Comparison of ENCODE assay signal across 18 mouse cellular contexts in the genomic region with DNA sequence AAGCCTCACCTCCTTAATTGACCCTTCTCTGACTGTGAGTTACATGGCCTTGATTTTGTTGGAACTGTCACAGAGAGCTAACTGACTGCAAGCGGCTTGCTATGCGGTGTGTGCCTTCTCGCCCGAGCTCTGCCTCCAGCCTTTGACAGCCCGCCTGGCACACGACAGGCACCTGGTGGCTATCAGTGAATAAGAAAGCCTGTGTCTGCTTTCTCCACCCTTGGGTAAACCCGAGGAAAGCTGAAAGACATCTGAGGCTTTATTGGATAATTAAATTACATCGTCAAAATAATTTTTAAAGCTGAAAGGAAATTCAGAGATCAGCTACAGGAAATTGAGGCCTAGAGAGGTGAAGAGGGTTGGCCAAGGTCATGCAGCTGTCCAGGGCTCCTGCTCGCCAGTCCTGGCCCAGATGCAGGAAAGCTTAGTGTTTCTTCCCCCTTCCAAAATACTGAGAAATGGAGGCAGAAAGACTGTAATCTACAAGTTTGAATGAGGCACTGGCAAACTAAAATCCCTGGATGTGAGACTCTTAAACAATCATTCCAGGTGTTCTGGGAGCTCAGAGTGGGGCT.
DNase-seq lines count a peak whose midpoint lies in the region; ATAC-seq and TF ChIP-seq lines count a peak whose summit lies in the region.
"Had no signal": no experiment of that assay in that cellular context is flagged by ENCODE, and none has a peak within 500 bp of the region (broad histone marks: within the 10 kb centered on the region; RNA-seq: fewer than 3 reads in every experiment).

No protein-coding gene starts in this region.

- intact Hi-C loops in gastrocnemius, adult 2 months (cut with DNase I) = no loop called here

- no peak for ATAC-seq in embryonic facial prominence, embryonic 11.5 days (replicated peaks; ENCODE audit: insufficient number of reproducible peaks, low FRiP score, low TSS enrichment, low read depth)
- no peak for ATAC-seq in limb, embryonic 13.5 days (ENCODE audit: low FRiP score, low read depth)
- ATAC-seq in neural tube, embryonic 15.5 days (ENCODE audit: low FRiP score) = no peak
- ATAC-seq: lung, postnatal 0 days; midbrain, embryonic 16.5 days had no signal

- H3K4me2 ChIP-seq in embryonic facial prominence, embryonic 11.5 days (ENCODE audit: low read depth, low read length) = no peak overlapping the region
- no peak overlapping the region for H3K4me2 ChIP-seq in limb, embryonic 13.5 days (replicated peaks)
- no peak overlapping the region for H3K4me2 ChIP-seq in neural tube, embryonic 15.5 days
- H3K4me2 ChIP-seq: embryonic facial prominence, embryonic 15.5 days; heart, embryonic 12.5 days; liver, embryonic 15.5 days had no signal

- peak; percentile 31 for DNase-seq in gastrocnemius, adult 2 months
- DNase-seq in gastrocnemius, adult 8-10 months (ENCODE audit: low spot score in 2 of 2) = no peak
- DNase-seq in kidney, postnatal 14 days = peak; percentile 37
- no peak for DNase-seq in kidney, adult 18-20 months
- DNase-seq in embryonic facial prominence, embryonic 11.5 days (ENCODE audit: low spot score) = peak; percentile 73
- no peak for DNase-seq in cerebellum, postnatal 36 days
- DNase-seq: adrenal gland, postnatal 25 days; cerebellum, adult 9-10 months; heart, postnatal 36 days had no signal

- H3K36me3 ChIP-seq in embryonic facial prominence, embryonic 11.5 days (replicated peaks; ENCODE audit: control insufficient read depth, insufficient read depth, low read depth, low read length) = no peaks in the 10 kb centered on the region
- no peaks in the 10 kb centered on the region for H3K36me3 ChIP-seq in limb, embryonic 13.5 days
- H3K36me3 ChIP-seq in neural tube, embryonic 15.5 days = no peaks in the 10 kb centered on the region
- H3K36me3 ChIP-seq: embryonic facial prominence, embryonic 15.5 days; forebrain, embryonic 10.5 days; heart, embryonic 12.5 days; liver, embryonic 15.5 days had no signal

- H3K27me3 ChIP-seq in embryonic facial prominence, embryonic 11.5 days (ENCODE audit: control insufficient read depth, insufficient read depth, low read length) = no peaks in the 10 kb centered on the region
- no peaks in the 10 kb centered on the region for H3K27me3 ChIP-seq in limb, embryonic 13.5 days
- no peaks in the 10 kb centered on the region for H3K27me3 ChIP-seq in neural tube, embryonic 15.5 days (replicated peaks)
- H3K27me3 ChIP-seq: CH12.LX; embryonic facial prominence, embryonic 15.5 days; liver, embryonic 15.5 days had no signal

- H3K9me3 ChIP-seq in embryonic facial prominence, embryonic 11.5 days (replicated peaks; ENCODE audit: control insufficient read depth, low read length) = no peaks in the 10 kb centered on the region
- H3K9me3 ChIP-seq in limb, embryonic 13.5 days = no peaks in the 10 kb centered on the region
- no peaks in the 10 kb centered on the region for H3K9me3 ChIP-seq in neural tube, embryonic 15.5 days (replicated peaks)
- H3K9me3 ChIP-seq: embryonic facial prominence, embryonic 15.5 days; forebrain, embryonic 10.5 days; heart, embryonic 12.5 days; liver, embryonic 15.5 days had no signal

- H3K27ac ChIP-seq in gastrocnemius, adult 2 months = 0 out of 2 replicates have a peak overlapping the region, but pooled peaks have one; percentile 10
- no peak overlapping the region for H3K27ac ChIP-seq in embryonic facial prominence, embryonic 11.5 days (replicated peaks; ENCODE audit: low read depth, low read length)
- H3K27ac ChIP-seq in limb, embryonic 13.5 days = peak overlapping the region; percentile 70
- H3K27ac ChIP-seq in neural tube, embryonic 15.5 days (replicated peaks) = no peak overlapping the region
- H3K27ac ChIP-seq: embryonic facial prominence, embryonic 15.5 days; liver, embryonic 15.5 days had no signal

- WGBS in embryonic facial prominence, embryonic 11.5 days = 18% methylated on average over 9 of the region's 9 CpGs
- WGBS in limb, embryonic 13.5 days = 11% methylated on average over 9 of the region's 9 CpGs
- 62% methylated on average over 9 of the region's 9 CpGs for whole genome bisulfite sequencing in neural tube, embryonic 15.5 days

- no peaks in the 10 kb centered on the region for H3K4me1 ChIP-seq in embryonic facial prominence, embryonic 11.5 days (ENCODE audit: control insufficient read depth, insufficient read depth, low read length)
- H3K4me1 ChIP-seq in limb, embryonic 13.5 days = peaks cover 45% of the 10 kb centered on the region
- H3K4me1 ChIP-seq in neural tube, embryonic 15.5 days = no peaks in the 10 kb centered on the region
- H3K4me1 ChIP-seq: liver, embryonic 15.5 days had no signal

- H3K9ac ChIP-seq in embryonic facial prominence, embryonic 11.5 days (replicated peaks; ENCODE audit: low read length) = no peak overlapping the region
- H3K9ac ChIP-seq in limb, embryonic 13.5 days = no peak overlapping the region
- H3K9ac ChIP-seq in neural tube, embryonic 15.5 days (replicated peaks) = no peak overlapping the region
- H3K9ac ChIP-seq: embryonic facial prominence, embryonic 15.5 days; heart, embryonic 12.5 days; liver, embryonic 15.5 days had no signal

- H3K4me3 ChIP-seq in gastrocnemius, adult 2 months = no peak overlapping the region
- H3K4me3 ChIP-seq in embryonic facial prominence, embryonic 11.5 days (ENCODE audit: low read depth, low read length) = no peak overlapping the region
- no peak overlapping the region for H3K4me3 ChIP-seq in limb, embryonic 13.5 days
- no peak overlapping the region for H3K4me3 ChIP-seq in neural tube, embryonic 15.5 days (replicated peaks)
- H3K4me3 ChIP-seq: embryonic facial prominence, embryonic 15.5 days; forebrain, embryonic 10.5 days; heart, embryonic 12.5 days; liver, embryonic 15.5 days had no signal

- TF ChIP-seq CTCF in gastrocnemius, adult 2 months (IDR thresholded peaks at IDR 0.05) = no peak

Comparison
In these comparisons a context has a peak if more than half of its experiments do, and no peak if none do; other contexts are left out.
1. DNase-seq: peak in gastrocnemius, adult 2 months (single experiment), kidney, postnatal 14 days (single experiment) and embryonic facial prominence, embryonic 11.5 days (single experiment); none in gastrocnemius, adult 8-10 months (0 of 2), kidney, adult 18-20 months (single experiment) and cerebellum, postnatal 36 days (0 of 2).
2. H3K27ac ChIP-seq: peak in gastrocnemius, adult 2 months (single experiment) and limb, embryonic 13.5 days (single experiment); none in embryonic facial prominence, embryonic 11.5 days (single experiment) and neural tube, embryonic 15.5 days (single experiment).